Mouse (Mus musculus): ENCODE results near the gene Zfp872. TPM values are rescaled to one million over a fixed set of nuclear protein-coding genes. Genes with fewer than 3 reads are reported as not detected.

Zfp872 gene
- polyA plus RNA-seq, 1 experiment: not detected

GRCm38 (mm10) chr9:22153810-22154209, 34.1 kb upstream of the Zfp872 start:
- 90% methylated on average over 3 of the region's 3 CpGs for WGBS
- H3K4me3 ChIP-seq (ENCODE audit: insufficient read depth, low read depth, low read length): no peak overlapping the region
- no peak for TF ChIP-seq CTCF (IDR thresholded peaks at IDR 0.05; ENCODE audit: insufficient read depth, low read depth, low read length)
- H3K27ac ChIP-seq (ENCODE audit: insufficient read depth, low read depth, low read length): no peak overlapping the region
- H3K4me1 ChIP-seq (ENCODE audit: control insufficient read depth, insufficient read depth, low read length): peaks cover 11% of the 10 kb centered on the region

- Histone ChIP-seq H3K4me3 (ENCODE audit: insufficient read depth, low read depth, low read length) (no peak overlapping the region), H3K4me1 (ENCODE audit: control insufficient read depth, insufficient read depth, low read length) (peaks cover 11% of the 10 kb centered on the region), H3K27ac (ENCODE audit: insufficient read depth, low read depth, low read length) (no peak overlapping the region)
- TF ChIP-seq CTCF (IDR thresholded peaks at IDR 0.05; ENCODE audit: insufficient read depth, low read depth, low read length): peak; percentile 37; the same call in 1 of the 2 replicates
- no peak for TF ChIP-seq POLR2A (IDR thresholded peaks at IDR 0.05; ENCODE audit: insufficient read depth, low read depth, low read length)
- 16% methylated on average over 10 of the region's 10 CpGs for WGBS
Measured at GRCm38 (mm10) chr9:22155614-22156013, 32.3 kb upstream of the Zfp872 start.

- WGBS: under 1% methylated on average over 65 of the region's 65 CpGs
- peak; percentile 99 for TF ChIP-seq POLR2A (IDR thresholded peaks at IDR 0.05; ENCODE audit: insufficient read depth, low read depth, low read length)
- TF ChIP-seq CTCF (IDR thresholded peaks at IDR 0.05; ENCODE audit: insufficient read depth, low read depth, low read length): 0 out of 2 replicates have a peak, but pooled peaks have one; percentile 21
Measured at GRCm38 (mm10) chr9:22156497-22157245, 31.2 kb upstream of the Zfp872 start, which contains the start of gene Pigyl. Gene Pigyl (plus strand): TSS chr9:22156846.

GRCm38 (mm10) chr9:22157516-22158265, 30.2 kb upstream of the Zfp872 start:
- no peak overlapping the region for H3K27ac ChIP-seq (ENCODE audit: insufficient read depth, low read depth, low read length)

More at GRCm38 (mm10) chr9:22156497-22157245, 31.2 kb upstream of the Zfp872 start, which contains the start of gene Pigyl:
- H3K4me1 ChIP-seq (ENCODE audit: control insufficient read depth, insufficient read depth, low read length): peaks cover 11% of the 10 kb centered on the region
- peak within 1 kb of the TSS; percentile 89 for H3K27ac ChIP-seq (ENCODE audit: insufficient read depth, low read depth, low read length)
- H3K4me3 ChIP-seq (ENCODE audit: insufficient read depth, low read depth, low read length): peak within 1 kb of the TSS; percentile 94

GRCm38 (mm10) chr9:22161299-22161698, 26.6 kb upstream of the Zfp872 start:
- Histone ChIP-seq H3K4me1 (ENCODE audit: control insufficient read depth, insufficient read depth, low read length) (peaks cover 8% of the 10 kb centered on the region), H3K27ac (ENCODE audit: insufficient read depth, low read depth, low read length) (no peak overlapping the region), H3K4me3 (ENCODE audit: insufficient read depth, low read depth, low read length) (no peak overlapping the region)
- TF ChIP-seq CTCF (IDR thresholded peaks at IDR 0.05; ENCODE audit: insufficient read depth, low read depth, low read length) (no peak), POLR2A (IDR thresholded peaks at IDR 0.05; ENCODE audit: insufficient read depth, low read depth, low read length) (no peak)
- WGBS: 47% methylated on average over 6 of the region's 6 CpGs

More at GRCm38 (mm10) chr9:22157516-22158265, 30.2 kb upstream of the Zfp872 start:
- H3K4me1 ChIP-seq (ENCODE audit: control insufficient read depth, insufficient read depth, low read length): peaks cover 11% of the 10 kb centered on the region
- peak overlapping the region; percentile 94 for H3K4me3 ChIP-seq (ENCODE audit: insufficient read depth, low read depth, low read length)
- 67% methylated on average over 34 of the region's 34 CpGs for WGBS
- TF ChIP-seq CTCF (IDR thresholded peaks at IDR 0.05; ENCODE audit: insufficient read depth, low read depth, low read length) (no peak), POLR2A (IDR thresholded peaks at IDR 0.05; ENCODE audit: insufficient read depth, low read depth, low read length) (no peak)

GRCm38 (mm10) chr9:22162305-22162704, 25.6 kb upstream of the Zfp872 start:
- H3K4me1 ChIP-seq (ENCODE audit: control insufficient read depth, insufficient read depth, low read length): peaks cover 8% of the 10 kb centered on the region
- 87% methylated on average over 9 of the region's 9 CpGs for WGBS

GRCm38 (mm10) chr9:22162912-22163311, 25.0 kb upstream of the Zfp872 start:
- Histone ChIP-seq H3K4me1 (ENCODE audit: control insufficient read depth, insufficient read depth, low read length) (peaks cover 2% of the 10 kb centered on the region), H3K27ac (ENCODE audit: insufficient read depth, low read depth, low read length) (no peak overlapping the region), H3K4me3 (ENCODE audit: insufficient read depth, low read depth, low read length) (no peak overlapping the region)
- WGBS: 95% methylated on average over 7 of the region's 7 CpGs
- TF ChIP-seq CTCF (IDR thresholded peaks at IDR 0.05; ENCODE audit: insufficient read depth, low read depth, low read length): no peak
- no peak for TF ChIP-seq POLR2A (IDR thresholded peaks at IDR 0.05; ENCODE audit: insufficient read depth, low read depth, low read length)

More at GRCm38 (mm10) chr9:22162305-22162704, 25.6 kb upstream of the Zfp872 start:
- Histone ChIP-seq H3K4me3 (ENCODE audit: insufficient read depth, low read depth, low read length) (no peak overlapping the region), H3K27ac (ENCODE audit: insufficient read depth, low read depth, low read length) (no peak overlapping the region)
- TF ChIP-seq POLR2A (IDR thresholded peaks at IDR 0.05; ENCODE audit: insufficient read depth, low read depth, low read length): no peak
- no peak for TF ChIP-seq CTCF (IDR thresholded peaks at IDR 0.05; ENCODE audit: insufficient read depth, low read depth, low read length)

GRCm38 (mm10) chr9:22164711-22165668, 22.9 kb upstream of the Zfp872 start:
- peak; percentile 65 for TF ChIP-seq POLR2A (IDR thresholded peaks at IDR 0.05; ENCODE audit: insufficient read depth, low read depth, low read length)
- TF ChIP-seq CTCF (IDR thresholded peaks at IDR 0.05; ENCODE audit: insufficient read depth, low read depth, low read length): no peak
- Histone ChIP-seq H3K27ac (ENCODE audit: insufficient read depth, low read depth, low read length) (0 out of 2 replicates have a peak overlapping the region, but pooled peaks have one; percentile 7), H3K4me1 (ENCODE audit: control insufficient read depth, insufficient read depth, low read length) (no peaks in the 10 kb centered on the region), H3K4me3 (ENCODE audit: insufficient read depth, low read depth, low read length) (peak overlapping the region; percentile 55)
- WGBS: 2% methylated on average over 54 of the region's 54 CpGs

All from olfactory bulb, adult 2 months (tissue).